Mouse (Mus musculus): Measurements from ENCODE around the gene Exoc3l. TPM values are rescaled to one million over a fixed set of nuclear protein-coding genes. Genes with fewer than 3 reads are reported as not detected.

The Exoc3l gene
- 1 to 10 TPM; 1.4 to 2.2 (median 1.8) TPM for total RNA-seq (2022)

GRCm38 (mm10) chr8:105295895-105296573 lies at the start of gene Exoc3l:
Gene Exoc3l, minus strand, starts transcription at chr8:105296101.
- no peak for DNase-seq (ENCODE audit: low spot score in 2 of 2)

- DNase-seq (ENCODE audit: low spot score in 2 of 2) = no peak
Observed at GRCm38 (mm10) chr8:105345061-105345975, 49.4 kb upstream of the Exoc3l start.

- DNase-seq (ENCODE audit: low spot score in 2 of 2) = no peak
Observed at GRCm38 (mm10) chr8:105343791-105344574, 48.1 kb upstream of the Exoc3l start.

- DNase-seq (ENCODE audit: low spot score in 2 of 2) = no peak
Observed at GRCm38 (mm10) chr8:105342768-105343167, 46.9 kb upstream of the Exoc3l start.

- no peak for DNase-seq (ENCODE audit: low spot score in 2 of 2)
Observed at GRCm38 (mm10) chr8:105341399-105341798, 45.5 kb upstream of the Exoc3l start.

GRCm38 (mm10) chr8:105339886-105340635 lies 44.2 kb upstream of the Exoc3l start:
- no peak for DNase-seq (ENCODE audit: low spot score in 2 of 2)

GRCm38 (mm10) chr8:105338992-105339391 lies 43.1 kb upstream of the Exoc3l start:
- no peak for DNase-seq (ENCODE audit: low spot score in 2 of 2)

- no peak for DNase-seq (ENCODE audit: low spot score in 2 of 2)
Observed at GRCm38 (mm10) chr8:105336373-105337130, 40.7 kb upstream of the Exoc3l start.

- DNase-seq (ENCODE audit: low spot score in 2 of 2) = no peak
Observed at GRCm38 (mm10) chr8:105332523-105332922, 36.6 kb upstream of the Exoc3l start.

GRCm38 (mm10) chr8:105331931-105332330 lies 36.0 kb upstream of the Exoc3l start:
- no peak for DNase-seq (ENCODE audit: low spot score in 2 of 2)

- no peak for DNase-seq (ENCODE audit: low spot score in 2 of 2)
Observed at GRCm38 (mm10) chr8:105331469-105331868, 35.6 kb upstream of the Exoc3l start.

GRCm38 (mm10) chr8:105330325-105330724 lies 34.4 kb upstream of the Exoc3l start:
- no peak for DNase-seq (ENCODE audit: low spot score in 2 of 2)

- no peak for DNase-seq (ENCODE audit: low spot score in 2 of 2)
Observed at GRCm38 (mm10) chr8:105326968-105327367, 31.1 kb upstream of the Exoc3l start.

- DNase-seq (ENCODE audit: low spot score in 2 of 2) = peak; percentile 85 to 96
Observed at GRCm38 (mm10) chr8:105326141-105326672, 30.3 kb upstream of the Exoc3l start, which contains the start of the genes Lrrc29 and Tmem208. Gene Lrrc29, minus strand, starts transcription at chr8:105326278. Gene Tmem208, plus strand, starts transcription at chr8:105326354.

GRCm38 (mm10) chr8:105325641-105326093 lies 29.8 kb upstream of the Exoc3l start:
- DNase-seq (ENCODE audit: low spot score in 2 of 2) = no peak

- no peak for DNase-seq (ENCODE audit: low spot score in 2 of 2)
Observed at GRCm38 (mm10) chr8:105323183-105323582, 27.3 kb upstream of the Exoc3l start.

GRCm38 (mm10) chr8:105318662-105319190 lies 22.8 kb upstream of the Exoc3l start:
- no peak for DNase-seq (ENCODE audit: low spot score in 2 of 2)

- no peak for DNase-seq (ENCODE audit: low spot score in 2 of 2)
Observed at GRCm38 (mm10) chr8:105317941-105318340, 22.0 kb upstream of the Exoc3l start.

- DNase-seq (ENCODE audit: low spot score in 2 of 2) = no peak
Observed at GRCm38 (mm10) chr8:105315073-105315769, 19.3 kb upstream of the Exoc3l start.
